Mouse (Mus musculus) gonadal fat pad, adult 2 months (tissue): ENCODE measurements around the gene Usf1. TPM values are rescaled to one million over a fixed set of nuclear protein-coding genes. Genes with fewer than 3 reads are reported as not detected.

ENCODE experiments used
- DNase-seq: peaks from one replicate; pipeline ENCODE4 v3.0.0-alpha.2; 2012; ENCODE audit warnings: low read depth
- polyA plus RNA-seq: library from polyadenylated mRNA; depleted of rRNA; stranded (reverse); fragments of >200 nt; gene quantifications from 2 replicates; pipeline ENCODE4 v1.2.3, GENCODE M21; 2012; rRNA removed

Usf1 gene
- polyA plus RNA-seq: 67.5 and 76.3 TPM in 2 replicates

- peak; percentile 65 for DNase-seq
Observed at GRCm38 (mm10) chr1:171410947-171411484, at the start of gene Usf1. Usf1 (plus strand) TSS chr1:171411313.

- no peak for DNase-seq
Observed at GRCm38 (mm10) chr1:171365934-171366333, 45.2 kb upstream of the Usf1 start.

GRCm38 (mm10) chr1:171369845-171370556 lies 41.1 kb upstream of the Usf1 start, which contains the start of gene Nectin4:
Nectin4 (plus strand) TSS chr1:171370099.
- no peak for DNase-seq

- DNase-seq: no peak
Observed at GRCm38 (mm10) chr1:171372880-171373279, 38.2 kb upstream of the Usf1 start.

GRCm38 (mm10) chr1:171373946-171374345 lies 37.2 kb upstream of the Usf1 start:
- DNase-seq: no peak

GRCm38 (mm10) chr1:171375646-171376097 lies 35.4 kb upstream of the Usf1 start:
- DNase-seq: no peak

- DNase-seq: no peak
Observed at GRCm38 (mm10) chr1:171378298-171378697, 32.8 kb upstream of the Usf1 start.

GRCm38 (mm10) chr1:171379935-171380599 lies 31.0 kb upstream of the Usf1 start:
- no peak for DNase-seq

GRCm38 (mm10) chr1:171382096-171382620 lies 29.0 kb upstream of the Usf1 start:
- no peak for DNase-seq

GRCm38 (mm10) chr1:171384361-171384760 lies 26.8 kb upstream of the Usf1 start:
- DNase-seq: no peak

- no peak for DNase-seq
Observed at GRCm38 (mm10) chr1:171385171-171385570, 25.9 kb upstream of the Usf1 start.

- DNase-seq: no peak
Observed at GRCm38 (mm10) chr1:171387099-171387498, 24.0 kb upstream of the Usf1 start.

- DNase-seq: no peak
Observed at GRCm38 (mm10) chr1:171388376-171389102, 22.6 kb upstream of the Usf1 start, which contains the start of gene Arhgap30. Arhgap30 (plus strand) TSS chr1:171388954.

- DNase-seq: no peak
Observed at GRCm38 (mm10) chr1:171390101-171390500, 21.0 kb upstream of the Usf1 start.

GRCm38 (mm10) chr1:171401821-171402220 lies 9.3 kb upstream of the Usf1 start:
- DNase-seq: no peak

- no peak for DNase-seq
Observed at GRCm38 (mm10) chr1:171402991-171403390, 8.1 kb upstream of the Usf1 start.

GRCm38 (mm10) chr1:171407263-171407662 lies 3.9 kb upstream of the Usf1 start:
- DNase-seq: no peak

- no peak for DNase-seq
Observed at GRCm38 (mm10) chr1:171410231-171410630, 882 bp upstream of the Usf1 start.

GRCm38 (mm10) chr1:171411492-171411941 lies 404 bp downstream of the Usf1 start:
- no peak for DNase-seq

GRCm38 (mm10) chr1:171412001-171412441 lies 908 bp downstream of the Usf1 start:
- no peak for DNase-seq

- peak; percentile 37 for DNase-seq
Observed at GRCm38 (mm10) chr1:171412446-171412845, 1.3 kb downstream of the Usf1 start.

- no peak for DNase-seq
Observed at GRCm38 (mm10) chr1:171413608-171414007, 2.5 kb downstream of the Usf1 start.
